Mouse (Mus musculus) liver, embryonic 14.5 days (tissue): Measurements from ENCODE around the gene Tmem88b.

Experiments
- CTCF ChIP-seq: IDR thresholded peaks from 2 replicates; pipeline ENCODE4 v1.5.1; 2016; ENCODE audit warnings: antibody characterized with exemption, low read depth, control low read depth
- EP300 ChIP-seq: IDR thresholded peaks from 2 replicates; pipeline ENCODE4 v1.6.1; 2016; ENCODE audit warnings: antibody characterized with exemption, low read depth

GRCm38 (mm10) chr4:155785246-155785645 lies 428 bp downstream of the Tmem88b start:
- no peak for TF ChIP-seq CTCF
- no peak for TF ChIP-seq EP300
